Mouse (Mus musculus): ENCODE results near the gene Nmrk2. TPM values are rescaled to one million over a fixed set of nuclear protein-coding genes. Genes with fewer than 3 reads are reported as not detected.

Gene Nmrk2
- total and polyA plus RNA-seq, 3 experiments = not detected

DNA sequence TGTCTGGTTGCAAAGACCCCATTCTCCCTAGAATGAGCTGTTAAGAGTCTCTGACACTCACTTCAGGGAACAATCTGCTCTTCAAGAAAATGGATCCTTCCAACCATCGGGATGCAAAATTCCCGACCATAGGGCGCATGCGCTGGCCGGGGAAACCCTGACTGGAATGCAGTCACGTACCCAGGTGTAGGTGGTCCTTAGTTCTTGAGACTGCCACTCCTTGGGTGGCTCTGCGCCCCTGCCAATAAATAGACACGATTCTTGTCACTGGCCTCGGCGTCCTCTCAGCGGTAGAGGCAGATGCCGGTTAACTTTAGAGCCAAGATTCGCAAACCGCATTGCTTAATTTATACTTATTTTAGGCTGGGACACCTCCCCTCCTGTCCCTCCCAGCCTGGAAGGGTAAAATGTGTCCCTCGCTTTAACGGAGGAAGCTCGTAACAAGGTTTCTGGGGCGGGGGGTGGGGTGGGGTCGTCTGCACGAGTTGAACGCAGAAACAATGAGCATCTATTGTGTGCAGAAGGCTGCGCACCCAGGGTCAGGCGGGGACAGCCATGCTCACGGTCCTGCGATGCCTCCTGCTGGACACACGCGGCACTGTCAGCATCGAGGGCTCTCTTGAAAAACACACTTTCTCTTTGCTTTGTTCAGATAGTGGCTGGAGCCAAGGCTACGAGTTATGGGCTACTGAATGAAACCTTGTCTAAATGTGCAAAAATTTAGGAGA, 27.1 kb downstream of the Nmrk2 start (continued):
- TF ChIP-seq UBTF (IDR thresholded peaks at IDR 0.05; ENCODE audit: low read depth, low read length) (no peak), ZKSCAN1 (IDR thresholded peaks at IDR 0.05; ENCODE audit: borderline replicate concordance, low read depth, low read length) (no peak), ZNF384 (IDR thresholded peaks at IDR 0.05; ENCODE audit: low read depth, low read length) (no peak), MYC (IDR thresholded peaks at IDR 0.05; ENCODE audit: low read depth, low read length) (peak; percentile 86), SIN3A (IDR thresholded peaks at IDR 0.05; ENCODE audit: low read length) (peak; percentile 68), CHD1 (IDR thresholded peaks at IDR 0.05; ENCODE audit: low read depth, low read length) (no peak), NRF1 (IDR thresholded peaks at IDR 0.05; ENCODE audit: low read depth, low read length) (peak; percentile 64), MAZ (IDR thresholded peaks at IDR 0.05; ENCODE audit: low read depth, low read length) (no peak), ETS1 (conservative IDR thresholded peaks at IDR 0.05; ENCODE audit: low read depth, low read length) (no peak), POLR2AphosphoS2 (IDR thresholded peaks at IDR 0.05; ENCODE audit: low read depth, low read length) (no peak), SMC3 (IDR thresholded peaks at IDR 0.05; ENCODE audit: low read depth, low read length) (peak; percentile 95), TCF12 (IDR thresholded peaks at IDR 0.05; ENCODE audit: low read depth, low read length) (no peak), MAX (IDR thresholded peaks at IDR 0.05; ENCODE audit: low read length) (peak; percentile 84), ZC3H11A (IDR thresholded peaks at IDR 0.05; ENCODE audit: low read depth, low read length) (peak; percentile 73), USF2 (conservative IDR thresholded peaks at IDR 0.05; ENCODE audit: low read depth, low read length) (no peak), GABPA (IDR thresholded peaks at IDR 0.05; ENCODE audit: insufficient replicate concordance, low read depth, low read length) (no peak), RCOR1 (conservative IDR thresholded peaks at IDR 0.05; ENCODE audit: low read depth, low read length) (no peak; the same call in 1 of the 2 replicates), RAD21 (IDR thresholded peaks at IDR 0.05; ENCODE audit: low read depth, low read length) (no peak; the same call in none of the 2 replicates), BHLHE40 (IDR thresholded peaks at IDR 0.05; ENCODE audit: low read depth, low read length) (peak; percentile 63; the same call in 1 of the 2 replicates), EP300 (IDR thresholded peaks at IDR 0.05; ENCODE audit: low read length) (no peak), CHD2 (IDR thresholded peaks at IDR 0.05; ENCODE audit: low read length) (no peak), MAFK (IDR thresholded peaks at IDR 0.05; ENCODE audit: insufficient replicate concordance, low read length) (no peak)

DNA sequence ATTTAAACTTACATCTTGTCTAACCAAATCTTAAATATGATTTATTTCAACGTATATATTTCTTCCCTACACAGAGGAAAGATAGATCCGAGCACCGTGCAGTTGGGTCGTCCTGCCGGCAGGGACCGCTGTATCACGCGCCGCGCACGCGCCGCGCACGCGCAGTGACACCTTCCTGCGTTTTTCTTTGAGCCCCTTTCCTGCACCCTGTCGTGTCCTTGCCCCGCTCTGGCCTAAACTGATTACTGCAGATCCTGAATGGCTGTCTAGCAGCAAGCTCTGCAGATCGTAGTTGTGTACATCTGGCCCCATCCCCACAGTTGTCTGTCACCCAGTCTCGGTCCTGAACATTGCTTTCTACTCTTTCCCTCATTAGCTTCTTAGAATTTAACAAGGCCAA, 28.7 kb downstream of the Nmrk2 start:
- Histone ChIP-seq H3K9me3 (replicated peaks; ENCODE audit: low read length) (no peaks in the 10 kb centered on the region), H3K79me2 (replicated peaks; ENCODE audit: control insufficient read depth, extremely low read depth, insufficient read depth, poor library complexity, severe bottlenecking) (peaks cover 16% of the 10 kb centered on the region), H3K36me3 (replicated peaks in 1 of 2; ENCODE audit: control insufficient read depth in 1 of 2, insufficient read depth in 1 of 2, low read length in 1 of 2) (peaks cover 8 to 11% of the 10 kb centered on the region in 2 experiments), H3K4me2 (ENCODE audit: insufficient read depth, low read depth, poor library complexity, severe bottlenecking) (no peak overlapping the region), H3K9ac (ENCODE audit: insufficient read depth, low read depth) (peak overlapping the region; percentile 34), H3K27me3 (replicated peaks) (no peaks in the 10 kb centered on the region), H3K27ac (ENCODE audit: insufficient read depth, low read depth) (no peak overlapping the region), H3K4me1 (ENCODE audit: control insufficient read depth in 1 of 2, insufficient read depth in 2 of 2) (peaks cover 5 to 23% of the 10 kb centered on the region in 2 experiments; a peak in 3 of 4 replicates), H3K4me3 (replicated peaks in 1 of 3; ENCODE audit: low read depth in 2 of 3, low read length in 2 of 3, poor library complexity in 1 of 3) (no peak overlapping the region)
- in situ Hi-C loops (cut with MboI; ENCODE audit: low pct_ligation_motif_present, low pct_unique_long_range_greater_than_20kb, low sequenced_read_pairs) = loop anchor here (5.0 to 10.0 kb wide), 2 partner anchors 98 to 176 kb away; partner anchors contain the start of gene Thop1
- no peak for DNase-seq (ENCODE audit: extremely low read depth)
- dilution Hi-C loops (cut with MboI; ENCODE audit: extremely low pct_ligation_motif_present, extremely low pct_unique_long_range_greater_than_20kb, low sequenced_read_pairs) = no loop called here
- TF ChIP-seq MXI1 (IDR thresholded peaks at IDR 0.05; ENCODE audit: low read depth, low read length) (no peak), POLR2A (IDR thresholded peaks at IDR 0.05; ENCODE audit: low read depth, low read length) (peak; percentile 30; the same call in 1 of the 2 replicates), NRF1 (IDR thresholded peaks at IDR 0.05; ENCODE audit: low read depth, low read length) (peak; percentile 87), BHLHE40 (IDR thresholded peaks at IDR 0.05; ENCODE audit: low read depth, low read length) (peak; percentile 78), CTCF (conservative IDR thresholded peaks at IDR 0.05 in 1 of 2, IDR thresholded peaks at IDR 0.05 in 1 of 2; ENCODE audit: low read depth in 2 of 2, low read length in 2 of 2) (peak in 1 of 2 experiments; percentile 45; a peak in 2 of 4 replicates), RCOR1 (conservative IDR thresholded peaks at IDR 0.05; ENCODE audit: low read depth, low read length) (no peak), EP300 (IDR thresholded peaks at IDR 0.05; ENCODE audit: low read length) (no peak), NELFE (IDR thresholded peaks at IDR 0.05; ENCODE audit: low read depth, low read length) (0 out of 2 replicates have a peak, but pooled peaks have one; percentile 16)
